Mouse (Mus musculus): ENCODE results near the gene Slc25a26.

DNA sequence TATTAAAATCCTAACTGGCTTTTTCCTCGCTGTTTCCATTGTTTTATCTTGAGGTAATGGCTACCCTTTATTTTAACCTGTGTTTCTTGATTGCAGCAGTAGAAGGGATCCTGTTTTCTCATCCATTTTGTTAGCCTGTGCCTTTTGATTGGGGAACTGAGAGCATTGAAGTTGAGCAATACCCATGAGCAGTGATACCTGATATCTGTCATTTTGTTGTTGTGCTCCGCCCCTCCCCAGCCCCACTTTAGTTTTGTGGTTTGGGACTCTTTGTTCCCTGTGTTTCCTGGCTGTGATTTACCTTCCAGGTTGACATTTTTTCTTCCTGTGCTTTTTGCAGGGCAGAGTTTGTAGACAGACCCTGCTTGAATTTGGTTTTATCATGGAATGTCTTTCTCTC is 67.9 kb downstream of the Slc25a26 start:
- TF ChIP-seq CTCF (IDR thresholded peaks at IDR 0.05) (no peak), EP300 (IDR thresholded peaks at IDR 0.05) (no peak)
